Mouse (Mus musculus) stomach, postnatal 0 days (tissue): ENCODE data around the gene Thbs1. TPM values are rescaled to one million over a fixed set of nuclear protein-coding genes. Genes with fewer than 3 reads are reported as not detected.

ENCODE experiments used
- ATAC-seq: fragments of 200-750 bp; cut with Nextera tagmentation; 2 replicates; pipeline ENCODE4 v1.8.0; 2017; ENCODE audit not compliant: low FRiP score, low TSS enrichment
- DNase-seq: peaks from one replicate; pipeline ENCODE4 v3.0.0-alpha.2; 2016; ENCODE audit warnings: low spot score
- H3K27ac ChIP-seq: fragments of 300-500 bp; sonication (generic); replicated peaks from 2 replicates; pipeline ENCODE4 v1.5.1; 2014; ENCODE audit warnings: mild to moderate bottlenecking, control low read depth
- H3K27me3 ChIP-seq: fragments of 300-500 bp; sonication (generic); 2 replicates; pipeline ENCODE4 v1.6.1; 2014; ENCODE audit warnings: low read length; ENCODE audit not compliant: control insufficient read depth, insufficient read depth
- H3K36me3 ChIP-seq: fragments of 300-500 bp; sonication (generic); 2 replicates; pipeline ENCODE4 v1.6.1; 2014; ENCODE audit warnings: low read length, mixed read lengths; ENCODE audit not compliant: control insufficient read depth, insufficient read depth
- H3K4me1 ChIP-seq: fragments of 300-500 bp; sonication (generic); replicated peaks from 2 replicates; pipeline ENCODE4 v1.6.1; 2014; ENCODE audit warnings: antibody characterized with exemption; ENCODE audit not compliant: control insufficient read depth, insufficient read depth
- H3K4me2 ChIP-seq: fragments of 300-500 bp; sonication (generic); replicated peaks from 2 replicates; pipeline ENCODE4 v1.6.1; 2014; ENCODE audit warnings: low read depth, mild to moderate bottlenecking, control low read depth, moderate library complexity
- H3K4me3 ChIP-seq: fragments of 300-500 bp; sonication (generic); 2 replicates; pipeline ENCODE4 v1.5.1; 2014; ENCODE audit warnings: low read depth, low read length, control low read depth
- H3K9ac ChIP-seq: fragments of 300-500 bp; sonication (generic); 2 replicates; pipeline ENCODE4 v1.6.1; 2014; ENCODE audit warnings: mild to moderate bottlenecking, low read length, control low read depth, mixed read lengths
- H3K9me3 ChIP-seq: fragments of 300-500 bp; sonication (generic); 2 replicates; pipeline ENCODE4 v1.6.1; 2016; ENCODE audit warnings: low read length; ENCODE audit not compliant: control insufficient read depth
- CTCF ChIP-seq: IDR thresholded peaks from 2 replicates; pipeline ENCODE4 v1.5.1; 2016; ENCODE audit warnings: antibody characterized with exemption, low read depth, mild to moderate bottlenecking, moderate library complexity
- EP300 ChIP-seq: optimal IDR thresholded peaks from 2 replicates; pipeline ENCODE3; 2016; ENCODE audit warnings: antibody characterized with exemption
- WGBS: fragments of 180-500 bp; shearing (Covaris S2); extraction: QIAGEN DNeasy Blood & Tissue Kit; methylation state at CpG from one replicate; pipeline ENCODE4 v1.1.7; 2014; 5-methylcytosine and 5-hydroxymethylcytosine counted together
- polyA plus RNA-seq: library from polyadenylated mRNA; unstranded; fragments of >200 nt; fragmentation: Nextera tagmentation; extraction: Ambion mirVana; gene quantifications from 2 replicates; pipeline ENCODE4 v1.2.1, GENCODE M21; 2015

The Thbs1 gene
- polyA plus RNA-seq, 1 experiment from 2014 or later = 19.0 TPM

- Histone ChIP-seq H3K4me2 (no peak overlapping the region), H3K4me3 (no peak overlapping the region), H3K27me3 (no peaks in the 10 kb centered on the region), H3K4me1 (no peaks in the 10 kb centered on the region), H3K36me3 (no peaks in the 10 kb centered on the region), H3K9ac (no peak overlapping the region), H3K9me3 (no peaks in the 10 kb centered on the region), H3K27ac (no peak overlapping the region)
- no peak for DNase-seq
- WGBS = 43% methylated on average over 2 of the region's 2 CpGs
- no peak for TF ChIP-seq EP300
- TF ChIP-seq CTCF = no peak
- ATAC-seq = no peak
These were observed 37.6 kb upstream of the Thbs1 start for GRCm38 (mm10) chr2:118074030-118074429.

- TF ChIP-seq EP300 = no peak
- no peak for TF ChIP-seq CTCF
- no peak for DNase-seq
- Histone ChIP-seq H3K27me3 (no peaks in the 10 kb centered on the region), H3K27ac (no peak overlapping the region), H3K4me2 (no peak overlapping the region), H3K4me1 (no peaks in the 10 kb centered on the region), H3K9ac (no peak overlapping the region), H3K4me3 (no peak overlapping the region), H3K9me3 (no peaks in the 10 kb centered on the region), H3K36me3 (no peaks in the 10 kb centered on the region)
- ATAC-seq = no peak
- WGBS = 66% methylated on average over 4 of the region's 4 CpGs
These were observed 36.5 kb upstream of the Thbs1 start for GRCm38 (mm10) chr2:118075165-118075564.

- TF ChIP-seq EP300 = no peak
- TF ChIP-seq CTCF = no peak
- ATAC-seq (no peak), DNase-seq (no peak)
- H3K4me1 ChIP-seq = no peaks in the 10 kb centered on the region
- H3K36me3 ChIP-seq = no peaks in the 10 kb centered on the region
- no peak overlapping the region for H3K27ac ChIP-seq
- H3K4me2 ChIP-seq = no peak overlapping the region
- no peak overlapping the region for H3K9ac ChIP-seq
- H3K9me3 ChIP-seq = no peaks in the 10 kb centered on the region
- WGBS = 72% methylated on average over 4 of the region's 4 CpGs
- H3K27me3 ChIP-seq = no peaks in the 10 kb centered on the region
- no peak overlapping the region for H3K4me3 ChIP-seq
These were observed 32.5 kb upstream of the Thbs1 start for GRCm38 (mm10) chr2:118079131-118079530.

GRCm38 (mm10) chr2:118081581-118081980, 30.1 kb upstream of the Thbs1 start:
- DNase-seq (no peak), ATAC-seq (no peak)
- H3K4me2 ChIP-seq = no peak overlapping the region
- 70% methylated on average over 5 of the region's 5 CpGs for WGBS
- no peaks in the 10 kb centered on the region for H3K9me3 ChIP-seq
- no peak overlapping the region for H3K4me3 ChIP-seq
- H3K4me1 ChIP-seq = no peaks in the 10 kb centered on the region
- H3K36me3 ChIP-seq = no peaks in the 10 kb centered on the region
- no peaks in the 10 kb centered on the region for H3K27me3 ChIP-seq
- no peak overlapping the region for H3K27ac ChIP-seq
- TF ChIP-seq EP300 = no peak
- no peak for TF ChIP-seq CTCF
- no peak overlapping the region for H3K9ac ChIP-seq

GRCm38 (mm10) chr2:118083652-118084051, 28.0 kb upstream of the Thbs1 start:
- DNase-seq (no peak), ATAC-seq (no peak)
- H3K36me3 ChIP-seq = no peaks in the 10 kb centered on the region
- 78% methylated on average over 6 of the region's 6 CpGs for WGBS
- no peaks in the 10 kb centered on the region for H3K27me3 ChIP-seq
- H3K27ac ChIP-seq = no peak overlapping the region
- no peaks in the 10 kb centered on the region for H3K4me1 ChIP-seq
- H3K9ac ChIP-seq = no peak overlapping the region
- no peak for TF ChIP-seq CTCF
- no peak for TF ChIP-seq EP300
- no peaks in the 10 kb centered on the region for H3K9me3 ChIP-seq
- H3K4me2 ChIP-seq = no peak overlapping the region
- H3K4me3 ChIP-seq = no peak overlapping the region

GRCm38 (mm10) chr2:118084693-118085092, 27.0 kb upstream of the Thbs1 start:
- H3K4me2 ChIP-seq = no peak overlapping the region
- no peak for TF ChIP-seq CTCF
- H3K27ac ChIP-seq = no peak overlapping the region
- no peaks in the 10 kb centered on the region for H3K9me3 ChIP-seq
- no peaks in the 10 kb centered on the region for H3K4me1 ChIP-seq
- H3K9ac ChIP-seq = no peak overlapping the region
- no peak overlapping the region for H3K4me3 ChIP-seq
- DNase-seq = no peak
- no peaks in the 10 kb centered on the region for H3K36me3 ChIP-seq
- WGBS = 49% methylated on average over 3 of the region's 3 CpGs
- ATAC-seq = no peak
- no peaks in the 10 kb centered on the region for H3K27me3 ChIP-seq
